Mouse (Mus musculus) heart, embryonic 16.5 days (tissue): ENCODE measurements around the gene Efcab8. TPM values are rescaled to one million over a fixed set of nuclear protein-coding genes. Genes with fewer than 3 reads are reported as not detected.
A peak's percentile ranks its signal among the peaks of the same experiment; 100 is the strongest.
"Not testable (repeated sequence)": the region's sequence is repeated elsewhere in the genome, so short reads cannot be mapped to it uniquely, and the experiment has no call there.

Source experiments
- ATAC-seq: fragments of 200-750 bp; cut with Nextera tagmentation; replicated peaks from 2 replicates; pipeline ENCODE4 v1.8.0; 2017; ENCODE audit warnings: moderate number of reproducible peaks; ENCODE audit not compliant: insufficient read depth, low FRiP score; ENCODE audit errors: extremely low read depth
- H3K27ac ChIP-seq: fragments of 300-500 bp; sonication (generic); 2 replicates; pipeline ENCODE4 v1.5.1; 2014; ENCODE audit warnings: mild to moderate bottlenecking, low read length, control low read depth, moderate library complexity
- H3K27me3 ChIP-seq: fragments of 300-500 bp; sonication (generic); 2 replicates; pipeline ENCODE4 v1.6.1; 2014; ENCODE audit warnings: low read length, mixed read lengths; ENCODE audit not compliant: control insufficient read depth, insufficient read depth
- H3K36me3 ChIP-seq: fragments of 300-500 bp; sonication (generic); 2 replicates; pipeline ENCODE4 v1.6.1; 2014; ENCODE audit not compliant: control insufficient read depth, insufficient read depth
- H3K4me1 ChIP-seq: fragments of 300-500 bp; sonication (generic); 2 replicates; pipeline ENCODE4 v1.6.1; 2014; ENCODE audit warnings: low read length, mixed read lengths; ENCODE audit not compliant: control insufficient read depth, insufficient read depth
- H3K4me2 ChIP-seq: fragments of 300-500 bp; sonication (generic); 2 replicates; pipeline ENCODE4 v1.6.1; 2014; ENCODE audit warnings: low read depth, mild to moderate bottlenecking, control low read depth, low read length
- H3K4me3 ChIP-seq: fragments of 300-500 bp; sonication (generic); 2 replicates; pipeline ENCODE4 v1.5.1; 2014; ENCODE audit warnings: mild to moderate bottlenecking, control low read depth, low read length
- H3K9ac ChIP-seq: fragments of 300-500 bp; sonication (generic); 2 replicates; pipeline ENCODE4 v1.6.1; 2014; ENCODE audit warnings: low read length, control low read depth
- H3K9me3 ChIP-seq: fragments of 300-500 bp; sonication (generic); replicated peaks from 2 replicates; pipeline ENCODE4 v1.6.1; 2016; ENCODE audit warnings: low read length; ENCODE audit not compliant: control insufficient read depth
- WGBS: fragments of 180-500 bp; shearing (Covaris S2); extraction: QIAGEN DNeasy Blood & Tissue Kit; methylation state at CpG from one replicate; pipeline ENCODE4 v1.1.7; 2014; 5-methylcytosine and 5-hydroxymethylcytosine counted together
- polyA plus RNA-seq: library from polyadenylated mRNA; unstranded; fragments of >200 nt; fragmentation: Nextera tagmentation; extraction: Ambion mirVana; gene quantifications from 2 replicates; pipeline ENCODE4 v1.2.1, GENCODE M21; 2015

Gene Efcab8
- polyA plus RNA-seq, 1 experiment from 2014 or later, result 0.14 TPM

- ATAC-seq, result no peak
- H3K36me3 ChIP-seq, result no peaks in the 10 kb centered on the region
Observed at GRCm38 (mm10) chr2:153808146-153808545, 28.4 kb downstream of the Efcab8 start.

GRCm38 (mm10) chr2:153808841-153809240 lies 29.1 kb downstream of the Efcab8 start:
- no peak for ATAC-seq
- H3K4me2 ChIP-seq, result no peak overlapping the region
- no peak overlapping the region for H3K9ac ChIP-seq
- H3K27me3 ChIP-seq, result no peaks in the 10 kb centered on the region
- no peaks in the 10 kb centered on the region for H3K9me3 ChIP-seq
- H3K4me3 ChIP-seq, result no peak overlapping the region
- H3K4me1 ChIP-seq, result peaks cover 8% of the 10 kb centered on the region
- H3K27ac ChIP-seq, result no peak overlapping the region
- WGBS, result 69% methylated on average over 6 of the region's 6 CpGs
- no peaks in the 10 kb centered on the region for H3K36me3 ChIP-seq

More at GRCm38 (mm10) chr2:153808146-153808545, 28.4 kb downstream of the Efcab8 start:
- H3K9ac ChIP-seq, result no peak overlapping the region
- 81% methylated on average over 8 of the region's 8 CpGs for WGBS
- H3K4me2 ChIP-seq, result no peak overlapping the region
- no peak overlapping the region for H3K4me3 ChIP-seq
- H3K27ac ChIP-seq, result no peak overlapping the region
- H3K27me3 ChIP-seq, result no peaks in the 10 kb centered on the region
- H3K9me3 ChIP-seq, result no peaks in the 10 kb centered on the region
- H3K4me1 ChIP-seq, result peaks cover 8% of the 10 kb centered on the region

- 28% methylated on average over 3 of the region's 3 CpGs for WGBS
Observed at GRCm38 (mm10) chr2:153809921-153810320, 30.2 kb downstream of the Efcab8 start.

GRCm38 (mm10) chr2:153822005-153822543 lies 42.3 kb downstream of the Efcab8 start:
- Histone ChIP-seq H3K27ac (no peak overlapping the region), H3K9ac (no peak overlapping the region), H3K36me3 (no peaks in the 10 kb centered on the region), H3K4me1 (no peaks in the 10 kb centered on the region), H3K9me3 (no peaks in the 10 kb centered on the region), H3K27me3 (no peaks in the 10 kb centered on the region), H3K4me2 (no peak overlapping the region), H3K4me3 (no peak overlapping the region)
- WGBS, result 72% methylated on average over 2 of the region's 2 CpGs
- ATAC-seq, result no peak

More at GRCm38 (mm10) chr2:153809921-153810320, 30.2 kb downstream of the Efcab8 start:
- H3K9me3 ChIP-seq, result no peaks in the 10 kb centered on the region
- H3K4me2 ChIP-seq, result no peak overlapping the region
- no peak overlapping the region for H3K9ac ChIP-seq
- H3K4me1 ChIP-seq, result peaks cover 8% of the 10 kb centered on the region
- no peak overlapping the region for H3K4me3 ChIP-seq
- no peaks in the 10 kb centered on the region for H3K36me3 ChIP-seq
- no peak overlapping the region for H3K27ac ChIP-seq
- no peaks in the 10 kb centered on the region for H3K27me3 ChIP-seq
- ATAC-seq, result 0 out of 2 replicates have a peak, but pooled peaks have one; percentile 39

GRCm38 (mm10) chr2:153824593-153824992 lies 44.9 kb downstream of the Efcab8 start:
- no peak overlapping the region for H3K9ac ChIP-seq
- no peaks in the 10 kb centered on the region for H3K9me3 ChIP-seq
- ATAC-seq, result peak; percentile 60; the same call in 1 of the 2 replicates
- no peak overlapping the region for H3K4me2 ChIP-seq
- no peak overlapping the region for H3K27ac ChIP-seq
- H3K4me1 ChIP-seq, result no peaks in the 10 kb centered on the region
- no peaks in the 10 kb centered on the region for H3K27me3 ChIP-seq
- 53% methylated on average over 6 of the region's 6 CpGs for WGBS
- no peak overlapping the region for H3K4me3 ChIP-seq
- H3K36me3 ChIP-seq, result no peaks in the 10 kb centered on the region

GRCm38 (mm10) chr2:153825900-153826299 lies 46.2 kb downstream of the Efcab8 start:
- not testable (repeated sequence) for H3K9me3 ChIP-seq, H3K4me3 ChIP-seq, H3K4me2 ChIP-seq, H3K4me1 ChIP-seq, H3K27ac ChIP-seq, H3K27me3 ChIP-seq, ATAC-seq, H3K9ac ChIP-seq, H3K36me3 ChIP-seq
- 53% methylated on average over 32 of the region's 32 CpGs for WGBS

GRCm38 (mm10) chr2:153827171-153827830 lies 47.6 kb downstream of the Efcab8 start:
- H3K9me3 ChIP-seq, result no peaks in the 10 kb centered on the region
- 73% methylated on average over 8 of the region's 8 CpGs for WGBS

GRCm38 (mm10) chr2:153828704-153829103 lies 49.0 kb downstream of the Efcab8 start:
- Histone ChIP-seq H3K4me3 (no peak overlapping the region), H3K9ac (no peak overlapping the region), H3K36me3 (no peaks in the 10 kb centered on the region), H3K27ac (no peak overlapping the region), H3K9me3 (no peaks in the 10 kb centered on the region), H3K27me3 (no peaks in the 10 kb centered on the region), H3K4me2 (no peak overlapping the region), H3K4me1 (no peaks in the 10 kb centered on the region)
- WGBS, result 79% methylated on average over 7 of the region's 7 CpGs
- no peak for ATAC-seq

More at GRCm38 (mm10) chr2:153827171-153827830, 47.6 kb downstream of the Efcab8 start:
- H3K27me3 ChIP-seq, result no peaks in the 10 kb centered on the region
- H3K4me2 ChIP-seq, result no peak overlapping the region
- no peak overlapping the region for H3K27ac ChIP-seq
- ATAC-seq, result no peak
- H3K4me3 ChIP-seq, result no peak overlapping the region
- no peaks in the 10 kb centered on the region for H3K36me3 ChIP-seq
- H3K9ac ChIP-seq, result no peak overlapping the region
- H3K4me1 ChIP-seq, result no peaks in the 10 kb centered on the region

- Histone ChIP-seq H3K9ac (no peak overlapping the region), H3K9me3 (no peaks in the 10 kb centered on the region), H3K27ac (no peak overlapping the region), H3K4me3 (no peak overlapping the region), H3K36me3 (no peaks in the 10 kb centered on the region), H3K4me1 (no peaks in the 10 kb centered on the region), H3K27me3 (no peaks in the 10 kb centered on the region), H3K4me2 (no peak overlapping the region)
- no peak for ATAC-seq
- 79% methylated on average over 8 of the region's 8 CpGs for WGBS
Observed at GRCm38 (mm10) chr2:153833291-153833690, 53.6 kb downstream of the Efcab8 start.
